ENCODE assay signal across 9 mouse cellular contexts in genomic region chr11:32161500-32161899, GRCm38 (mm10). TPM values are rescaled to one million over a fixed set of nuclear protein-coding genes. Genes with fewer than 3 reads are reported as not detected.
DNase-seq lines count a peak whose midpoint lies in the region; ATAC-seq and TF ChIP-seq lines count a peak whose summit lies in the region.
"Had no signal": no experiment of that assay in that cellular context is flagged by ENCODE, and none has a peak within 500 bp of the region (broad histone marks: within the 10 kb centered on the region; RNA-seq: fewer than 3 reads in every experiment).

No protein-coding gene starts in this region.

- no peaks in the 10 kb centered on the region for H3K36me3 ChIP-seq in embryonic facial prominence, embryonic 10.5 days (replicated peaks)
- no peaks in the 10 kb centered on the region for H3K36me3 ChIP-seq in intestine, embryonic 16.5 days (ENCODE audit: control insufficient read depth, insufficient read depth, low read length)
- H3K36me3 ChIP-seq in lung, postnatal 0 days (ENCODE audit: insufficient read depth, low read length) = no peaks in the 10 kb centered on the region
- no peaks in the 10 kb centered on the region for H3K36me3 ChIP-seq in stomach, embryonic 14.5 days (ENCODE audit: control insufficient read depth, insufficient read depth, low read length)

- peak overlapping the region; percentile 43 for H3K4me2 ChIP-seq in intestine, embryonic 16.5 days (ENCODE audit: low read depth, low read length)
- H3K4me2 ChIP-seq in lung, postnatal 0 days (replicated peaks; ENCODE audit: low read depth, low read length) = 0 out of 2 replicates have a peak overlapping the region, but pooled peaks have one; percentile 37
- H3K4me2 ChIP-seq in stomach, embryonic 14.5 days (replicated peaks; ENCODE audit: low read depth, low read length) = peak overlapping the region; percentile 52

- H3K4me1 ChIP-seq in embryonic facial prominence, embryonic 10.5 days = peaks cover 19% of the 10 kb centered on the region
- H3K4me1 ChIP-seq in intestine, embryonic 16.5 days (ENCODE audit: control insufficient read depth, insufficient read depth, low read length) = no peaks in the 10 kb centered on the region
- H3K4me1 ChIP-seq in lung, postnatal 0 days (ENCODE audit: insufficient read depth, low read depth, low read length) = no peaks in the 10 kb centered on the region
- H3K4me1 ChIP-seq in stomach, embryonic 14.5 days (ENCODE audit: control insufficient read depth, insufficient read depth, low read length) = peaks cover 4% of the 10 kb centered on the region; the same call in 1 of the 2 replicates

- no peak for DNase-seq in cerebellum, postnatal 4 days (ENCODE audit: low spot score in 2 of 2)
- DNase-seq in A20 (ENCODE audit: low read depth, low spot score) = peak; percentile 15
- peak; percentile 62 for DNase-seq in embryonic facial prominence, embryonic 10.5 days (ENCODE audit: low spot score)
- DNase-seq in lung, postnatal 0 days (ENCODE audit: low spot score) = peak; percentile 39
- no peak for DNase-seq in Muller cell, postnatal 12 days (ENCODE audit: inconsistent ontology term)

- peak; percentile 65; the same call in 1 of the 2 replicates for ATAC-seq in cerebellum, adult (ENCODE audit: insufficient number of reproducible peaks, low FRiP score, low TSS enrichment)
- peak; percentile 64 for ATAC-seq in intestine, embryonic 16.5 days
- ATAC-seq in lung, postnatal 0 days = peak; percentile 41; the same call in 1 of the 2 replicates
- peak; percentile 51; the same call in 1 of the 2 replicates for ATAC-seq in stomach, embryonic 14.5 days (ENCODE audit: insufficient number of reproducible peaks, insufficient read depth, low FRiP score, low read depth)

- peak overlapping the region; percentile 51 for H3K4me3 ChIP-seq in embryonic facial prominence, embryonic 10.5 days
- H3K4me3 ChIP-seq in intestine, embryonic 16.5 days (ENCODE audit: low read length) = no peak overlapping the region
- no peak overlapping the region for H3K4me3 ChIP-seq in lung, postnatal 0 days (ENCODE audit: low read depth, low read length)
- H3K4me3 ChIP-seq in stomach, embryonic 14.5 days (ENCODE audit: low read depth, low read length) = peak overlapping the region; percentile 24
- H3K4me3 ChIP-seq: myocyte had no signal

- TF ChIP-seq CTCF in lung, postnatal 0 days (IDR thresholded peaks at IDR 0.05) = peak; percentile 52

- peak overlapping the region; percentile 80 for H3K27ac ChIP-seq in embryonic facial prominence, embryonic 10.5 days (replicated peaks)
- H3K27ac ChIP-seq in intestine, embryonic 16.5 days (ENCODE audit: low read length) = no peak overlapping the region
- H3K27ac ChIP-seq in lung, postnatal 0 days (ENCODE audit: low read length) = no peak overlapping the region
- H3K27ac ChIP-seq in stomach, embryonic 14.5 days (ENCODE audit: low read length) = no peak overlapping the region

- no peaks in the 10 kb centered on the region for H3K9me3 ChIP-seq in embryonic facial prominence, embryonic 10.5 days
- no peaks in the 10 kb centered on the region for H3K9me3 ChIP-seq in intestine, embryonic 16.5 days (ENCODE audit: control insufficient read depth, low read length)
- H3K9me3 ChIP-seq in lung, postnatal 0 days (ENCODE audit: low read length) = no peaks in the 10 kb centered on the region
- no peaks in the 10 kb centered on the region for H3K9me3 ChIP-seq in stomach, embryonic 14.5 days (ENCODE audit: control insufficient read depth, low read depth, low read length)

- peaks cover 35% of the 10 kb centered on the region for H3K27me3 ChIP-seq in embryonic facial prominence, embryonic 10.5 days (replicated peaks; ENCODE audit: low read depth, poor library complexity, severe bottlenecking)
- no peaks in the 10 kb centered on the region for H3K27me3 ChIP-seq in intestine, embryonic 16.5 days (replicated peaks; ENCODE audit: control insufficient read depth, insufficient read depth, low read length)
- no peaks in the 10 kb centered on the region for H3K27me3 ChIP-seq in lung, postnatal 0 days (replicated peaks; ENCODE audit: insufficient read depth, low read length)
- H3K27me3 ChIP-seq in stomach, embryonic 14.5 days (ENCODE audit: control insufficient read depth, insufficient read depth, low read length) = no peaks in the 10 kb centered on the region

- WGBS in embryonic facial prominence, embryonic 10.5 days = 5% methylated on average over 9 of the region's 9 CpGs
- WGBS in intestine, embryonic 16.5 days = 6% methylated on average over 9 of the region's 9 CpGs
- 3% methylated on average over 9 of the region's 9 CpGs for WGBS in lung, postnatal 0 days
- WGBS in stomach, embryonic 14.5 days = 7% methylated on average over 9 of the region's 9 CpGs

- no peak overlapping the region for H3K9ac ChIP-seq in intestine, embryonic 16.5 days (ENCODE audit: low read depth, low read length)
- no peak overlapping the region for H3K9ac ChIP-seq in lung, postnatal 0 days (replicated peaks; ENCODE audit: low read depth)
- no peak overlapping the region for H3K9ac ChIP-seq in stomach, embryonic 14.5 days (replicated peaks; ENCODE audit: low read depth, low read length)

- TF ChIP-seq EP300 in lung, postnatal 0 days (IDR thresholded peaks at IDR 0.05) = no peak

RNA-seq across cellular contexts. Expression of gene Il9r, which starts 38.6 kb away (rescaled TPM):
- polyA plus RNA-seq in embryonic facial prominence, embryonic 10.5 days (2016; fragmentation: Nextera tagmentation; extraction: Ambion mirVana) = 0.05 TPM in 1 of 2 replicates, not detected in the other
- polyA plus RNA-seq in intestine, embryonic 16.5 days (2015; fragmentation: Nextera tagmentation; extraction: Ambion mirVana) = 0.02 and 0.11 TPM in 2 replicates
- polyA plus RNA-seq in lung, postnatal 0 days (2015; fragmentation: Nextera tagmentation; extraction: Ambion mirVana) = 0.05 TPM in 1 of 2 replicates, not detected in the other
- polyA plus RNA-seq in stomach, embryonic 14.5 days (2014; fragmentation: Nextera tagmentation; extraction: Ambion mirVana) = 0.06 and 0.07 TPM in 2 replicates

RNA-seq across cellular contexts. Expression of gene Snrnp25, which starts 43.7 kb away (rescaled TPM):
- 102 and 106 TPM in 2 replicates for polyA plus RNA-seq in embryonic facial prominence, embryonic 10.5 days (2016; fragmentation: Nextera tagmentation; extraction: Ambion mirVana)
- 40.7 and 45.6 TPM in 2 replicates for polyA plus RNA-seq in intestine, embryonic 16.5 days (2015; fragmentation: Nextera tagmentation; extraction: Ambion mirVana)
- polyA plus RNA-seq in lung, postnatal 0 days (2015; fragmentation: Nextera tagmentation; extraction: Ambion mirVana) = 18.9 and 20.8 TPM in 2 replicates
- polyA plus RNA-seq in stomach, embryonic 14.5 days (2014; fragmentation: Nextera tagmentation; extraction: Ambion mirVana) = 52.9 and 60.4 TPM in 2 replicates

Comparison
In these comparisons a context has a peak if more than half of its experiments do, and no peak if none do; other contexts are left out.
1. DNase-seq: peak in A20 (single experiment), embryonic facial prominence, embryonic 10.5 days (single experiment) and lung, postnatal 0 days (single experiment); none in cerebellum, postnatal 4 days (0 of 2) and Muller cell, postnatal 12 days (single experiment).
2. H3K4me3 ChIP-seq: peak in embryonic facial prominence, embryonic 10.5 days (single experiment) and stomach, embryonic 14.5 days (single experiment); none in intestine, embryonic 16.5 days (single experiment) and lung, postnatal 0 days (single experiment).
3. Peak in every context shown above with its lines, with median percentiles within 50 percentile points of each other: ATAC-seq and H3K4me2 ChIP-seq.